7 mouse cellular contexts compared by ENCODE assay signal in genomic region chr1:132067261-132068255, GRCm38 (mm10). TPM values are rescaled to one million over a fixed set of nuclear protein-coding genes. Genes with fewer than 3 reads are reported as not detected.
A peak's percentile ranks its signal among the peaks of the same experiment; 100 is the strongest.
DNase-seq lines count a peak whose midpoint lies in the region; ATAC-seq and TF ChIP-seq lines count a peak whose summit lies in the region.

Mfsd4a (minus strand) TSS chr1:132068062.

- peak within 1 kb of the TSS; percentile 41 for H3K9ac ChIP-seq in intestine, embryonic 15.5 days

- H3K9me3 ChIP-seq in intestine, embryonic 15.5 days, result no peaks in the 10 kb centered on the region
- no peaks in the 10 kb centered on the region for H3K9me3 ChIP-seq in limb, embryonic 10.5 days (replicated peaks)
- no peaks in the 10 kb centered on the region for H3K9me3 ChIP-seq in midbrain, embryonic 10.5 days (replicated peaks)

- H3K4me2 ChIP-seq in intestine, embryonic 15.5 days (replicated peaks), result peak within 1 kb of the TSS; percentile 88

- WGBS in intestine, embryonic 15.5 days, result 2% methylated on average over 79 of the region's 80 CpGs
- 3% methylated on average over 79 of the region's 80 CpGs for WGBS in limb, embryonic 10.5 days
- 3% methylated on average over 80 of the region's 80 CpGs for WGBS in midbrain, embryonic 10.5 days
- WGBS in spleen, adult 2 months, result 2% methylated on average over 70 of the region's 80 CpGs

- DNase-seq in adrenal gland, adult 8-10 months, result peak; percentile 26
- DNase-seq in gastrocnemius, postnatal 25 days, result peak; percentile 49
- DNase-seq in limb, embryonic 10.5 days (ENCODE audit: low spot score), result peak; percentile 66
- DNase-seq in midbrain, embryonic 10.5 days (ENCODE audit: low spot score), result peak; percentile 59
- DNase-seq in spleen, adult 2 months (ENCODE audit: low read depth in 1 of 2, low spot score in 2 of 2), result peak in 1 of 2 experiments; percentile 29

- TF ChIP-seq POLR2A in cortical plate, adult 2 months (IDR thresholded peaks at IDR 0.05; ENCODE audit: extremely low read depth, insufficient read depth, low read length), result 0 out of 2 replicates have a peak, but pooled peaks have one; percentile 24
- TF ChIP-seq POLR2A in spleen, adult 2 months (IDR thresholded peaks at IDR 0.05; ENCODE audit: low read depth, low read length), result no peak

- no peak for TF ChIP-seq CTCF in cortical plate, adult 2 months (IDR thresholded peaks at IDR 0.05; ENCODE audit: extremely low read depth, insufficient read depth, low read length)
- TF ChIP-seq CTCF in spleen, adult 2 months (IDR thresholded peaks at IDR 0.05; ENCODE audit: extremely low read depth, insufficient read depth, insufficient read length, insufficient replicate concordance), result no peak

- peak; percentile 94 for ATAC-seq in intestine, embryonic 15.5 days

- no peaks in the 10 kb centered on the region for H3K36me3 ChIP-seq in intestine, embryonic 15.5 days
- H3K36me3 ChIP-seq in limb, embryonic 10.5 days, result no peaks in the 10 kb centered on the region
- no peaks in the 10 kb centered on the region for H3K36me3 ChIP-seq in midbrain, embryonic 10.5 days
- no peaks in the 10 kb centered on the region for H3K36me3 ChIP-seq in spleen, adult 2 months (ENCODE audit: control insufficient read depth, insufficient read depth, low read length)

- H3K27ac ChIP-seq in cortical plate, adult 2 months (ENCODE audit: insufficient read depth, low read length), result peak within 1 kb of the TSS; percentile 92
- no peak within 1 kb of the TSS for H3K27ac ChIP-seq in intestine, embryonic 15.5 days
- H3K27ac ChIP-seq in limb, embryonic 10.5 days, result peak within 1 kb of the TSS; percentile 62; the same call in 1 of the 2 replicates
- H3K27ac ChIP-seq in midbrain, embryonic 10.5 days (replicated peaks), result peak within 1 kb of the TSS; percentile 70
- no peak within 1 kb of the TSS for H3K27ac ChIP-seq in spleen, adult 2 months (ENCODE audit: insufficient read depth, low read length)

- peaks cover 31% of the 10 kb centered on the region for H3K27me3 ChIP-seq in intestine, embryonic 15.5 days (replicated peaks)
- peaks cover 73% of the 10 kb centered on the region for H3K27me3 ChIP-seq in limb, embryonic 10.5 days (ENCODE audit: low read depth, poor library complexity, severe bottlenecking)
- H3K27me3 ChIP-seq in midbrain, embryonic 10.5 days (ENCODE audit: low read depth, poor library complexity, severe bottlenecking), result peaks cover 64% of the 10 kb centered on the region
- H3K27me3 ChIP-seq in spleen, adult 2 months (ENCODE audit: control insufficient read depth, insufficient read depth, low read length), result peaks cover 6% of the 10 kb centered on the region

- H3K4me3 ChIP-seq in cortical plate, adult 2 months (ENCODE audit: insufficient read depth, low read length), result peak within 1 kb of the TSS; percentile 79
- peak within 1 kb of the TSS; percentile 42 for H3K4me3 ChIP-seq in intestine, embryonic 15.5 days (replicated peaks)
- peak within 1 kb of the TSS; percentile 59 for H3K4me3 ChIP-seq in limb, embryonic 10.5 days
- H3K4me3 ChIP-seq in midbrain, embryonic 10.5 days, result peak within 1 kb of the TSS; percentile 63
- H3K4me3 ChIP-seq in spleen, adult 2 months (ENCODE audit: extremely low read depth, insufficient read depth, insufficient read length), result peak within 1 kb of the TSS; percentile 51; the same call in 1 of the 2 replicates

- no peaks in the 10 kb centered on the region; the same call in 1 of the 2 replicates for H3K4me1 ChIP-seq in cortical plate, adult 2 months (ENCODE audit: control insufficient read depth, insufficient read depth, low read length)
- H3K4me1 ChIP-seq in intestine, embryonic 15.5 days (replicated peaks), result peaks cover 8% of the 10 kb centered on the region
- peaks cover 19% of the 10 kb centered on the region for H3K4me1 ChIP-seq in limb, embryonic 10.5 days
- peaks cover 16% of the 10 kb centered on the region for H3K4me1 ChIP-seq in midbrain, embryonic 10.5 days
- H3K4me1 ChIP-seq in spleen, adult 2 months (ENCODE audit: control insufficient read depth, insufficient read depth, insufficient read length), result peaks cover 9% of the 10 kb centered on the region; the same call in 1 of the 2 replicates

RNA-seq across cellular contexts. Expression of gene Mfsd4a, which starts in this region (rescaled TPM):
- total RNA-seq in adrenal gland, adult 8-10 months (2022), result 10 to 100 TPM; 29.5 to 40.9 (median 32.2) TPM
- 73.5 and 84.7 TPM in 2 replicates for polyA plus RNA-seq in cortical plate, adult 2 months (2012; rRNA removed)
- 1 to 10 TPM; 2.4 to 3.9 TPM for total RNA-seq in gastrocnemius, postnatal 25 days (2021)
- polyA plus RNA-seq in intestine, embryonic 15.5 days (2015; fragmentation: Nextera tagmentation; extraction: Ambion mirVana), result 8.7 and 10.3 TPM in 2 replicates
- 9.5 and 13.4 TPM in 2 replicates for polyA plus RNA-seq in limb, embryonic 10.5 days (2016; fragmentation: Nextera tagmentation; extraction: Ambion mirVana)
- polyA plus RNA-seq in midbrain, embryonic 10.5 days (2016; fragmentation: Nextera tagmentation; extraction: Ambion mirVana), result 8.1 and 12.1 TPM in 2 replicates
- polyA plus RNA-seq in spleen, adult 2 months (2012; rRNA removed), result 1.0 and 1.1 TPM in 2 replicates

Comparison
In these comparisons a context has a peak if more than half of its experiments do, and no peak if none do; other contexts are left out.
1. RNA of gene Mfsd4a (total RNA-seq): 29.5 to 40.9 TPM in adrenal gland, adult 8-10 months; 2.4 to 3.9 TPM in gastrocnemius, postnatal 25 days; every median in the first group is over 4 times any median in the second.
2. H3K27ac ChIP-seq: peak in cortical plate, adult 2 months (single experiment), limb, embryonic 10.5 days (single experiment) and midbrain, embryonic 10.5 days (single experiment); none in intestine, embryonic 15.5 days (single experiment) and spleen, adult 2 months (single experiment).
3. Peak in every context shown above with its lines, with median percentiles within 50 percentile points of each other: H3K4me3 ChIP-seq.